Mouse (Mus musculus) liver, postnatal 0 days (tissue): ENCODE data around the gene Scyl3. TPM values are rescaled to one million over a fixed set of nuclear protein-coding genes. Genes with fewer than 3 reads are reported as not detected.
A peak's percentile ranks its signal among the peaks of the same experiment; 100 is the strongest.

Experiments
- ATAC-seq: fragments of 200-750 bp; cut with Nextera tagmentation; 2 replicates; pipeline ENCODE4 v1.8.0; 2017; ENCODE audit warnings: mild to moderate bottlenecking, moderate library complexity
- DNase-seq: peaks from one replicate; pipeline ENCODE4 v3.0.0-alpha.2; 2016
- H3K27ac ChIP-seq: fragments of 300-500 bp; sonication (generic); 2 replicates; pipeline ENCODE4 v1.5.1; 2014; ENCODE audit warnings: antibody characterized with exemption, moderate library complexity, mild to moderate bottlenecking, low read depth
- H3K27me3 ChIP-seq: fragments of 300-500 bp; sonication (generic); 2 replicates; pipeline ENCODE4 v1.6.1; 2014; ENCODE audit warnings: low read length, control low read depth, mixed read lengths; ENCODE audit not compliant: insufficient read depth
- H3K36me3 ChIP-seq: fragments of 300-500 bp; sonication (generic); replicated peaks from 2 replicates; pipeline ENCODE4 v1.6.1; 2014; ENCODE audit warnings: mild to moderate bottlenecking, control low read depth, low read length, moderate library complexity, mixed read lengths; ENCODE audit not compliant: insufficient read depth
- H3K4me1 ChIP-seq: fragments of 300-500 bp; sonication (generic); 2 replicates; pipeline ENCODE4 v1.6.1; 2014; ENCODE audit warnings: antibody characterized with exemption, mild to moderate bottlenecking, control low read depth; ENCODE audit not compliant: insufficient read depth
- H3K4me2 ChIP-seq: fragments of 300-500 bp; sonication (generic); 2 replicates; pipeline ENCODE4 v1.6.1; 2014; ENCODE audit warnings: low read depth, mild to moderate bottlenecking, low read length, moderate library complexity, mixed read lengths
- H3K4me3 ChIP-seq: fragments of 300-500 bp; sonication (generic); 2 replicates; pipeline ENCODE4 v1.5.1; 2014; ENCODE audit warnings: low read depth, low read length
- H3K9ac ChIP-seq: fragments of 300-500 bp; sonication (generic); replicated peaks from 2 replicates; pipeline ENCODE4 v1.6.1; 2014; ENCODE audit warnings: mild to moderate bottlenecking, moderate library complexity
- H3K9me3 ChIP-seq: fragments of 300-500 bp; sonication (generic); 2 replicates; pipeline ENCODE4 v1.6.1; 2016; ENCODE audit warnings: mild to moderate bottlenecking, control low read depth, low read length, mixed read lengths
- CTCF ChIP-seq: sonication (generic); IDR thresholded peaks from 2 replicates; pipeline ENCODE4 v1.5.1; 2016; ENCODE audit warnings: antibody characterized with exemption, low read depth
- EP300 ChIP-seq: IDR thresholded peaks from 2 replicates; pipeline ENCODE4 v1.6.1; 2016; ENCODE audit warnings: antibody characterized with exemption, low read depth, mild to moderate bottlenecking
- WGBS: fragments of 180-500 bp; shearing (Covaris S2); extraction: QIAGEN DNeasy Blood & Tissue Kit; methylation state at CpG from one replicate; pipeline ENCODE4 v1.1.7; 2014; ENCODE audit not compliant: insufficient replicate concordance; 5-methylcytosine and 5-hydroxymethylcytosine counted together
- polyA plus RNA-seq: library from polyadenylated mRNA; unstranded; fragments of >200 nt; fragmentation: Nextera tagmentation; extraction: Ambion mirVana; gene quantifications from 2 replicates; pipeline ENCODE4 v1.2.1, GENCODE M21; 2015

Scyl3 gene
- polyA plus RNA-seq, 1 experiment from 2014 or later, result 10.0 TPM

- Histone ChIP-seq H3K9ac (no peak overlapping the region), H3K27ac (no peak overlapping the region), H3K4me3 (no peak overlapping the region), H3K4me1 (no peaks in the 10 kb centered on the region), H3K27me3 (no peaks in the 10 kb centered on the region), H3K4me2 (no peak overlapping the region), H3K9me3 (no peaks in the 10 kb centered on the region), H3K36me3 (no peaks in the 10 kb centered on the region)
- WGBS, result 89% methylated on average over 11 of the region's 11 CpGs
- ATAC-seq (no peak), DNase-seq (no peak)
- TF ChIP-seq CTCF (no peak), EP300 (no peak)
Measured at GRCm38 (mm10) chr1:163911981-163912380, 16.9 kb upstream of the Scyl3 start.

- 87% methylated on average over 5 of the region's 5 CpGs for WGBS
- no peak for TF ChIP-seq CTCF
- TF ChIP-seq EP300, result no peak
- DNase-seq, result no peak
- H3K9ac ChIP-seq, result no peak overlapping the region
- no peak overlapping the region for H3K4me2 ChIP-seq
- no peak for ATAC-seq
- H3K4me1 ChIP-seq, result no peaks in the 10 kb centered on the region
- H3K36me3 ChIP-seq, result no peaks in the 10 kb centered on the region
- H3K27ac ChIP-seq, result no peak overlapping the region
- no peaks in the 10 kb centered on the region for H3K27me3 ChIP-seq
- no peak overlapping the region for H3K4me3 ChIP-seq
- H3K9me3 ChIP-seq, result no peaks in the 10 kb centered on the region
Measured at GRCm38 (mm10) chr1:163917349-163918160, 11.3 kb upstream of the Scyl3 start.

GRCm38 (mm10) chr1:163924093-163924492 lies 4.8 kb upstream of the Scyl3 start:
- Histone ChIP-seq H3K27me3 (no peaks in the 10 kb centered on the region), H3K9ac (no peak overlapping the region), H3K4me1 (peaks cover 2% of the 10 kb centered on the region; the same call in 1 of the 2 replicates), H3K27ac (no peak overlapping the region), H3K4me3 (no peak overlapping the region), H3K9me3 (no peaks in the 10 kb centered on the region), H3K36me3 (no peaks in the 10 kb centered on the region), H3K4me2 (no peak overlapping the region)
- ATAC-seq (no peak), DNase-seq (no peak)
- TF ChIP-seq EP300, result no peak
- TF ChIP-seq CTCF, result no peak
- WGBS, result 81% methylated on average over 8 of the region's 8 CpGs

GRCm38 (mm10) chr1:163929636-163930457 lies 947 bp downstream of the Scyl3 start:
- Histone ChIP-seq H3K4me1 (peaks cover 21% of the 10 kb centered on the region), H3K27ac (peak overlapping the region; percentile 85), H3K27me3 (no peaks in the 10 kb centered on the region), H3K9ac (peak overlapping the region; percentile 97), H3K36me3 (peaks cover 10% of the 10 kb centered on the region), H3K4me3 (peak overlapping the region; percentile 96), H3K4me2 (peak overlapping the region; percentile 77), H3K9me3 (no peaks in the 10 kb centered on the region)
- TF ChIP-seq EP300 (peak; percentile 57; the same call in 1 of the 2 replicates), CTCF (no peak)
- peak; percentile 91 for DNase-seq
- WGBS, result under 1% methylated on average over 73 of the region's 77 CpGs
- peak; percentile 89 for ATAC-seq

- DNase-seq (no peak), ATAC-seq (peak; percentile 33; the same call in 1 of the 2 replicates)
- H3K4me1 ChIP-seq, result peaks cover 21% of the 10 kb centered on the region
- no peaks in the 10 kb centered on the region for H3K9me3 ChIP-seq
- peaks cover 16% of the 10 kb centered on the region for H3K36me3 ChIP-seq
- no peaks in the 10 kb centered on the region for H3K27me3 ChIP-seq
- peak overlapping the region; percentile 77 for H3K4me2 ChIP-seq
- no peak for TF ChIP-seq EP300
- no peak for TF ChIP-seq CTCF
- WGBS, result under 1% methylated on average over 12 of the region's 12 CpGs
- H3K27ac ChIP-seq, result peak overlapping the region; percentile 85
- H3K4me3 ChIP-seq, result peak overlapping the region; percentile 96
- H3K9ac ChIP-seq, result peak overlapping the region; percentile 97
Measured at GRCm38 (mm10) chr1:163930458-163930794, 1.5 kb downstream of the Scyl3 start.

GRCm38 (mm10) chr1:163931801-163932200 lies 2.9 kb downstream of the Scyl3 start:
- DNase-seq (no peak), ATAC-seq (no peak)
- H3K9me3 ChIP-seq, result no peaks in the 10 kb centered on the region
- TF ChIP-seq EP300 (no peak), CTCF (no peak)
- H3K36me3 ChIP-seq, result peaks cover 28% of the 10 kb centered on the region
- H3K4me1 ChIP-seq, result peaks cover 21% of the 10 kb centered on the region
- no peak overlapping the region; the same call in 1 of the 2 replicates for H3K9ac ChIP-seq
- no peak overlapping the region for H3K27ac ChIP-seq
- no peak overlapping the region for H3K4me3 ChIP-seq
- 65% methylated on average over 8 of the region's 8 CpGs for WGBS
- H3K27me3 ChIP-seq, result no peaks in the 10 kb centered on the region
- H3K4me2 ChIP-seq, result peak overlapping the region; percentile 77
